Comparison of ENCODE assay signal across 8 mouse cellular contexts in genomic region chr6:34475391-34475790, GRCm38 (mm10). TPM values are rescaled to one million over a fixed set of nuclear protein-coding genes. Genes with fewer than 3 reads are reported as not detected.
DNase-seq lines count a peak whose midpoint lies in the region; ATAC-seq lines count a peak whose summit lies in the region.

No protein-coding gene starts in this region.

- ATAC-seq in erythroblast, adult 5-6 weeks (replicated peaks; ENCODE audit: low FRiP score, poor library complexity, severe bottlenecking): peak; percentile 28
- ATAC-seq in limb, embryonic 12.5 days (ENCODE audit: insufficient number of reproducible peaks, insufficient read depth, low FRiP score, low TSS enrichment, low read depth): no peak
- ATAC-seq in stomach, embryonic 15.5 days (ENCODE audit: insufficient read depth, low FRiP score, low read depth): no peak
- ATAC-seq in megakaryocyte-erythroid progenitor cell, adult 5-6 weeks (replicated peaks; ENCODE audit: low FRiP score, low TSS enrichment, poor library complexity, severe bottlenecking): no peak

- no peaks in the 10 kb centered on the region for H3K9me3 ChIP-seq in limb, embryonic 12.5 days
- no peaks in the 10 kb centered on the region for H3K9me3 ChIP-seq in stomach, embryonic 15.5 days

- no peaks in the 10 kb centered on the region for H3K27me3 ChIP-seq in limb, embryonic 12.5 days
- H3K27me3 ChIP-seq in stomach, embryonic 15.5 days (replicated peaks): no peaks in the 10 kb centered on the region

- H3K4me3 ChIP-seq in limb, embryonic 12.5 days (replicated peaks): peak overlapping the region; percentile 55
- peak overlapping the region; percentile 58 for H3K4me3 ChIP-seq in stomach, embryonic 15.5 days (replicated peaks)

- peaks cover 38% of the 10 kb centered on the region for H3K4me1 ChIP-seq in limb, embryonic 12.5 days (replicated peaks)
- H3K4me1 ChIP-seq in stomach, embryonic 15.5 days: peaks cover 10% of the 10 kb centered on the region

- 33% methylated on average over 6 of the region's 6 CpGs for WGBS in limb, embryonic 12.5 days
- 16% methylated on average over 6 of the region's 6 CpGs for WGBS in stomach, embryonic 15.5 days

- DNase-seq in retina, postnatal 1 day: peak; percentile 6
- DNase-seq in retina, embryonic 14.5 days (ENCODE audit: low spot score): no peak
- DNase-seq in kidney, postnatal 10 days: no peak
- no peak for DNase-seq in cerebellum, adult 9-11 months

- no peaks in the 10 kb centered on the region for H3K36me3 ChIP-seq in limb, embryonic 12.5 days
- H3K36me3 ChIP-seq in stomach, embryonic 15.5 days: no peaks in the 10 kb centered on the region

- H3K9ac ChIP-seq in limb, embryonic 12.5 days (replicated peaks): 0 out of 2 replicates have a peak overlapping the region, but pooled peaks have one; percentile 37
- no peak overlapping the region; the same call in 1 of the 2 replicates for H3K9ac ChIP-seq in stomach, embryonic 15.5 days

- no peak overlapping the region for H3K27ac ChIP-seq in limb, embryonic 12.5 days
- H3K27ac ChIP-seq in stomach, embryonic 15.5 days: 0 out of 2 replicates have a peak overlapping the region, but pooled peaks have one; percentile 69

- H3K4me2 ChIP-seq in limb, embryonic 12.5 days: peak overlapping the region; percentile 58
- H3K4me2 ChIP-seq in stomach, embryonic 15.5 days: peak overlapping the region; percentile 49

RNA-seq across cellular contexts. Expression of gene Bpgm, which starts 0.6 kb away (rescaled TPM):
- total RNA-seq in erythroblast, adult 5-6 weeks (2015; ENCODE audit: low replicate concordance): 601 and 720 TPM in 2 replicates
- total RNA-seq in erythroblast, adult 5-6 weeks (2017; ENCODE audit: low replicate concordance): 1,621 and 2,086 TPM in 2 replicates
- 51.0 and 51.5 TPM in 2 replicates for polyA plus RNA-seq in limb, embryonic 12.5 days (2016; fragmentation: Nextera tagmentation; extraction: Ambion mirVana)
- 48.0 and 54.6 TPM in 2 replicates for polyA plus RNA-seq in stomach, embryonic 15.5 days (2015; fragmentation: Nextera tagmentation; extraction: Ambion mirVana)
- total RNA-seq in megakaryocyte-erythroid progenitor cell, adult 5-6 weeks (2014; fragmentation: Nextera tagmentation): 9.2 and 21.2 TPM in 2 replicates
- 17.1 and 26.4 TPM in 2 replicates for total RNA-seq in megakaryocyte-erythroid progenitor cell, adult 5-6 weeks (2017)

Comparison
In these comparisons a context has a peak if more than half of its experiments do, and no peak if none do; other contexts are left out.
1. RNA of gene Bpgm, which starts 0.6 kb away (total RNA-seq): 601 to 2,086 TPM in erythroblast, adult 5-6 weeks; 9.2 to 26.4 TPM in megakaryocyte-erythroid progenitor cell, adult 5-6 weeks; every median in the first group is over 10 times any median in the second.